Mouse (Mus musculus) hindbrain, postnatal 0 days (tissue): Measurements from ENCODE around the gene Gm28035. TPM values are rescaled to one million over a fixed set of nuclear protein-coding genes. Genes with fewer than 3 reads are reported as not detected.
A peak's percentile ranks its signal among the peaks of the same experiment; 100 is the strongest.

Experiments
- ATAC-seq: fragments of 200-750 bp; cut with Nextera tagmentation; 2 replicates; pipeline ENCODE4 v1.8.0; 2017; ENCODE audit warnings: mild to moderate bottlenecking, moderate TSS enrichment, moderate library complexity
- DNase-seq: peaks from one replicate; pipeline ENCODE4 v3.0.0-alpha.2; 2015; ENCODE audit warnings: low spot score
- H3K27ac ChIP-seq: fragments of 300-500 bp; sonication (generic); 2 replicates; pipeline ENCODE4 v1.5.1; 2014; ENCODE audit warnings: mild to moderate bottlenecking
- H3K27me3 ChIP-seq: fragments of 300-500 bp; sonication (generic); 2 replicates; pipeline ENCODE4 v1.6.1; 2014; ENCODE audit warnings: low read length, mixed read lengths; ENCODE audit not compliant: insufficient read depth
- H3K36me3 ChIP-seq: fragments of 300-500 bp; sonication (generic); 2 replicates; pipeline ENCODE4 v1.6.1; 2014; ENCODE audit warnings: low read length, mixed read lengths; ENCODE audit not compliant: insufficient read depth
- H3K4me1 ChIP-seq: fragments of 300-500 bp; sonication (generic); 2 replicates; pipeline ENCODE4 v1.6.1; 2014; ENCODE audit warnings: antibody characterized with exemption, low read length, mixed read lengths; ENCODE audit not compliant: insufficient read depth
- H3K4me2 ChIP-seq: fragments of 300-500 bp; sonication (generic); 2 replicates; pipeline ENCODE4 v1.6.1; 2014; ENCODE audit warnings: low read depth, mild to moderate bottlenecking, low read length, moderate library complexity, mixed read lengths
- H3K4me3 ChIP-seq: fragments of 300-500 bp; sonication (generic); 2 replicates; pipeline ENCODE4 v1.5.1; 2014; ENCODE audit warnings: low read length
- H3K9ac ChIP-seq: fragments of 300-500 bp; sonication (generic); replicated peaks from 2 replicates; pipeline ENCODE4 v1.6.1; 2014; ENCODE audit warnings: mild to moderate bottlenecking, low read length, moderate library complexity, mixed read lengths
- H3K9me3 ChIP-seq: fragments of 300-500 bp; sonication (generic); 2 replicates; pipeline ENCODE4 v1.6.1; 2016; ENCODE audit warnings: low read length, mixed read lengths
- CTCF ChIP-seq: IDR thresholded peaks from 2 replicates; pipeline ENCODE4 v1.5.1; 2016; ENCODE audit warnings: antibody characterized with exemption, control low read depth, low read depth
- WGBS: fragments of 180-500 bp; shearing (Covaris S2); extraction: QIAGEN DNeasy Blood & Tissue Kit; methylation state at CpG from one replicate; pipeline ENCODE4 v1.1.7; 2014; 5-methylcytosine and 5-hydroxymethylcytosine counted together
- polyA plus RNA-seq: library from polyadenylated mRNA; unstranded; fragments of >200 nt; fragmentation: Nextera tagmentation; extraction: Ambion mirVana; gene quantifications from 2 replicates; pipeline ENCODE4 v1.2.1, GENCODE M21; 2015
- total RNA-seq: library from RNA; depleted of rRNA; stranded (reverse); fragments of >200 nt; gene quantifications from 2 replicates; pipeline ENCODE4 v1.2.3, GENCODE M21; 2014

Gene Gm28035
- total and polyA plus RNA-seq, 2 experiments from 2014 or later = 0.31 to 15.1 TPM

- H3K27ac ChIP-seq = peak overlapping the region; percentile 86
- 16% methylated on average over 4 of the region's 4 CpGs for WGBS
- H3K9me3 ChIP-seq = no peaks in the 10 kb centered on the region
- H3K9ac ChIP-seq = peak overlapping the region; percentile 37; the same call in 1 of the 2 replicates
- no peak overlapping the region for H3K4me3 ChIP-seq
- DNase-seq (peak; percentile 49), ATAC-seq (no peak)
- no peak overlapping the region for H3K4me2 ChIP-seq
- H3K27me3 ChIP-seq = no peaks in the 10 kb centered on the region
- H3K36me3 ChIP-seq = peaks cover 21% of the 10 kb centered on the region; the same call in 1 of the 2 replicates
- peaks cover 26% of the 10 kb centered on the region for H3K4me1 ChIP-seq
- no peak for TF ChIP-seq CTCF
These were observed 26.1 kb downstream of the Gm28035 start for GRCm38 (mm10) chr2:30266392-30266941.

DNA sequence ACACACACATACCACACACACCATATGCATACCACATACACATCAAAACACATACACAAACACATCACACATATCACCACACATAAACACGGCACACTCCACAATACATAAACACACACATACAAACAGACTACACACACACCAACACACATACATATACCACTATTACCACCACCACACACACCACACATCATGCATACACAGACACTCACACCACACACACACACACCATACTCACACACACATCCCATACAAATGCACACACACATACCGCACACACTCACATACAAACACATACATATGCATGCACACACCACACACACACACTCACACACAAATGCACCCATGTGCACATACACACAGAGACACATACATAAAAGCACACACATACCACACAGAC, 27.1 kb downstream of the Gm28035 start:
- H3K4me2 ChIP-seq = no peak overlapping the region
- TF ChIP-seq CTCF = no peak
- ATAC-seq (no peak), DNase-seq (no peak)
- H3K9me3 ChIP-seq = no peaks in the 10 kb centered on the region
- no peak overlapping the region for H3K27ac ChIP-seq
- peaks cover 26% of the 10 kb centered on the region for H3K4me1 ChIP-seq
- no peak overlapping the region for H3K9ac ChIP-seq
- no peak overlapping the region for H3K4me3 ChIP-seq
- no peaks in the 10 kb centered on the region for H3K27me3 ChIP-seq
- 91% methylated on average over 2 of the region's 2 CpGs for WGBS
- H3K36me3 ChIP-seq = peaks cover 15% of the 10 kb centered on the region; the same call in 1 of the 2 replicates

GRCm38 (mm10) chr2:30268371-30268770, 28.0 kb downstream of the Gm28035 start:
- WGBS = 63% methylated on average over 4 of the region's 4 CpGs
- ATAC-seq = no peak
- no peaks in the 10 kb centered on the region for H3K27me3 ChIP-seq

GRCm38 (mm10) chr2:30269241-30269990, 29.0 kb downstream of the Gm28035 start:
- peak overlapping the region; percentile 66 for H3K27ac ChIP-seq
- no peak for ATAC-seq

More at GRCm38 (mm10) chr2:30268371-30268770, 28.0 kb downstream of the Gm28035 start:
- DNase-seq = no peak
- Histone ChIP-seq H3K9ac (no peak overlapping the region), H3K9me3 (no peaks in the 10 kb centered on the region), H3K36me3 (peaks cover 13% of the 10 kb centered on the region; the same call in 1 of the 2 replicates), H3K4me2 (no peak overlapping the region), H3K27ac (no peak overlapping the region), H3K4me3 (no peak overlapping the region), H3K4me1 (peaks cover 24% of the 10 kb centered on the region)
- TF ChIP-seq CTCF = no peak

DNA sequence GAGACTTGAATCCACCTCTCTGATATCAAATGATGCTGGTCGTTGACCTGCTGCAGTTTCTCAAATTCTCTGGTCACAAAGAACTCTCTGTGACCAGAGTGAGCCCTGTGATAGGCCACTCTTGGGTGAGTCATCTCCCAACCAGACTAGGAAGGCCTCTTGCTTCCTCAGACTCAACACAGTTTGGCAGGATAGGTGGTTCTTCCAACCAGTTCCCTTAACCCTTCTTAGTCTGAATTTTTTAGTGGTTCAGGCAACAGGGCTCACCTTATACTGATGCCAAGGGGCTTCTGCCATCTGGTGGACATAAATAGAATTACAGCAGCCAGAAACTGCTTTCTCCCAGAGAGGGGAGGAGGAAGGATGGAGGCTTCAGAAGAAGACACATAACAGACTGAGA, 29.8 kb downstream of the Gm28035 start:
- peak; percentile 95 for TF ChIP-seq CTCF
- WGBS = 35% methylated on average over 1 of the region's 1 CpGs
- no peaks in the 10 kb centered on the region for H3K27me3 ChIP-seq
- no peaks in the 10 kb centered on the region for H3K36me3 ChIP-seq
- DNase-seq (peak; percentile 87), ATAC-seq (peak; percentile 91)
- no peak overlapping the region for H3K4me3 ChIP-seq
- H3K9me3 ChIP-seq = no peaks in the 10 kb centered on the region
- peak overlapping the region; percentile 66; the same call in 1 of the 2 replicates for H3K27ac ChIP-seq
- H3K4me2 ChIP-seq = no peak overlapping the region
- H3K9ac ChIP-seq = no peak overlapping the region
- peaks cover 7% of the 10 kb centered on the region; the same call in 1 of the 2 replicates for H3K4me1 ChIP-seq

More at GRCm38 (mm10) chr2:30269241-30269990, 29.0 kb downstream of the Gm28035 start:
- no peak overlapping the region for H3K4me3 ChIP-seq
- H3K9me3 ChIP-seq = no peaks in the 10 kb centered on the region
- DNase-seq = no peak
- 90% methylated on average over 17 of the region's 17 CpGs for WGBS
- H3K4me1 ChIP-seq = peaks cover 14% of the 10 kb centered on the region
- no peak overlapping the region for H3K4me2 ChIP-seq
- H3K36me3 ChIP-seq = peaks cover 3% of the 10 kb centered on the region; the same call in 1 of the 2 replicates
- no peaks in the 10 kb centered on the region for H3K27me3 ChIP-seq
- no peak for TF ChIP-seq CTCF
- H3K9ac ChIP-seq = no peak overlapping the region

DNA sequence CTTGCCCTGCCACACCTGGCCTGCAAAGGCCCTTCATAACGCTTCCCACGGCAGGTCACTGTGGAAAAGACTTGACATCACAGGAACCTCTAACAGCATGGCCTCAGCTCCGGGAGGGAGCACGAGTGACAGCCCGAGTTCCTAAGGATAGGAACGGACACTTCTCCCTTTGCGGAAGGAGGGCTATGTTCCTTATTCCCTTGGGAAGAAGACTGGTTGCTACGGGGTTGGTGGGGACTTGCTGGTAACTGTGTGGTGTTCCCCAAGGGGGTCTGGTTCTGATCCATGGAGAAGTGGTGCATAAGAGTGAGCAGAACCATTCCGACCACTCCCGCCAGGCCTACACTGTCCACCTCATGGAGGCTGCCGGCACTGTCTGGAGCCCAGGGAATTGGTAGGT, 40.4 kb downstream of the Gm28035 start, which contains the start of gene Gm28038:
Gene Gm28038, plus strand, starts transcription at position 301 of the 400 bp plus-strand sequence.
- Histone ChIP-seq H3K27ac (no peak within 1 kb of the TSS), H3K4me3 (no peak within 1 kb of the TSS), H3K9me3 (no peaks in the 10 kb centered on the region), H3K36me3 (no peaks in the 10 kb centered on the region), H3K4me1 (0 out of 2 replicates have a peak, but pooled peaks cover 7% of the 10 kb centered on the region), H3K27me3 (no peaks in the 10 kb centered on the region), H3K9ac (no peak within 1 kb of the TSS), H3K4me2 (no peak within 1 kb of the TSS)
- DNase-seq (no peak), ATAC-seq (no peak)
- TF ChIP-seq CTCF = no peak
- 94% methylated on average over 11 of the region's 11 CpGs for WGBS
